Mouse (Mus musculus): Measurements from ENCODE around the gene Cdc16. TPM values are rescaled to one million over a fixed set of nuclear protein-coding genes. Genes with fewer than 3 reads are reported as not detected.

The Cdc16 gene
- polyA plus RNA-seq, 1 experiment = 31.2 TPM

DNA sequence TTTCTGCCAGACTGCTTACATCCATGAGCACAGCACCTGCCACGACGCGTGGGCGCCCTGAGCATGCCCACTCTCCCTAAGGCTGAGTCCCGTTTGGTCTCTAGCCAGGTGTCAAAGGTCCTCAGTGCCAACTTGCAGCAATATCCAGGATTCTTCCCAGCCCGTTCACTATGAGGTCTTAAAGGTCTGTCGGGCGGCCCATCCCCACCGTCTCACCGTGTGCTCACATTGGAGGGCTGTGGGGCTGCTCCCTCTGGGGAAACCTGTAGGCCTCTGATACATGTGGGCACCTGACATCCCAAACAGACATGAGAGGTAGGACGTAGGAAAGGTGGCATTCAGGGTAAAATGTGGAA lies 36.2 kb downstream of the Cdc16 start:
- 88% methylated on average over 11 of the region's 11 CpGs for WGBS

GRCm38 (mm10) chr8:13797676-13798075 lies 40.2 kb downstream of the Cdc16 start:
- 89% methylated on average over 5 of the region's 5 CpGs for WGBS

More for the DNA sequence above, 36.2 kb downstream of the Cdc16 start:
- no peak overlapping the region for H3K4me3 ChIP-seq (replicated peaks; ENCODE audit: extremely low read depth, low read depth, low read length)
- no peaks in the 10 kb centered on the region for H3K4me1 ChIP-seq (ENCODE audit: control insufficient read depth, insufficient read depth, low read length)
- no peak for DNase-seq
- TF ChIP-seq CTCF (IDR thresholded peaks at IDR 0.05; ENCODE audit: insufficient read depth, low read length) (no peak), POLR2A (IDR thresholded peaks at IDR 0.05; ENCODE audit: borderline replicate concordance, extremely low read depth, low read depth, low read length) (no peak)

DNA sequence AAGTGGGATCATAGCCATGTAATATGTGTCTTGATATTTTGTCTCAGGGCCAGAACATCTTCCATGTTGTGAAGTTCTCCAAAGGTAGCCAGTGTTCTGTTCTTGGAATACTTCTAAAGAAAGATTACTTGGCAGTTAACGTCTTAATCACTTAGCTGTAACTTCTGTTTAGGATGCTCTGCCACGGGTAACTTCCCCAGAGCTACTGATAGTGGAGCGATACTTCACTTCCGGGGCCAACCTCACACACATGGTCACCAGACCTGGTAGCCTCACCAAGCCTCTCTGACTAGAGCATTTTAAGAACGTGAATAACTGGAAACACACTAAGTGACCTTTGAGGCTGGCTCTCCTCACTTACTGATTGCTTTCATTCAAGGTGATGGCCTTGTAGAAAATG lies 42.1 kb downstream of the Cdc16 start:
- Histone ChIP-seq H3K4me3 (replicated peaks; ENCODE audit: extremely low read depth, low read depth, low read length) (no peak overlapping the region), H3K4me1 (ENCODE audit: control insufficient read depth, insufficient read depth, low read length) (no peaks in the 10 kb centered on the region)
- WGBS = 90% methylated on average over 5 of the region's 5 CpGs
- no peak for DNase-seq
- TF ChIP-seq POLR2A (IDR thresholded peaks at IDR 0.05; ENCODE audit: borderline replicate concordance, extremely low read depth, low read depth, low read length) = no peak
- TF ChIP-seq CTCF (IDR thresholded peaks at IDR 0.05; ENCODE audit: insufficient read depth, low read length) = no peak

More at GRCm38 (mm10) chr8:13797676-13798075, 40.2 kb downstream of the Cdc16 start:
- no peaks in the 10 kb centered on the region for H3K4me1 ChIP-seq (ENCODE audit: control insufficient read depth, insufficient read depth, low read length)
- no peak for DNase-seq
- TF ChIP-seq CTCF (IDR thresholded peaks at IDR 0.05; ENCODE audit: insufficient read depth, low read length) (no peak), POLR2A (IDR thresholded peaks at IDR 0.05; ENCODE audit: borderline replicate concordance, extremely low read depth, low read depth, low read length) (no peak)
- H3K4me3 ChIP-seq (replicated peaks; ENCODE audit: extremely low read depth, low read depth, low read length) = no peak overlapping the region

DNA sequence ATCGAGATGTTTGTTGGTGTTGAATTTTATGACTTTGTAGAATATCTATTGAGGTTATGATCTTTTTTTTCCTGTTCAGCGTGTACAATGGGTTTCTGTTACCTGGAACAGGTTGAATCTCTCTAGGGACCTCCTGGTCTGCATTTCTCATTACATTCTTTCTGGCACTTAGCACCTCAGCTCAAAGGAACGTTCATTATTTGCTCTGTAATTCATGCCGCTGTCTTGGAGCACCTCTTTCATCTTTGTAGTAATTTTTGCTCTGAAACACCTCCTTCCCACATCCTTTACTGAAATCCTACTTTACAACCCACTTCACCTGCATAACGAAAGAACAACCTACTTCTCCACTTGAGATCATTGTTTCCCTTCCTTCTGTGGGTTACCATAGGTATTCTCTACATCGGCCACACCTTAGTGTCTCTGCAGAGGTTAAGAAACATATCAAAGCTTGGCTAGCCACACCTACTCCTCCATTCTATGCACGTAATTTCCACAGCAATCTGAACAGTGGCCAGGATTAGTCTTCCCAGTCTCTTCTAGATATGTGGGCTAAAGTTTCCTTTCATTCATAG lies 71.2 kb downstream of the Cdc16 start:
- H3K4me3 ChIP-seq (replicated peaks; ENCODE audit: extremely low read depth, low read depth, low read length) = no peak overlapping the region
- WGBS = 54% methylated on average over 7 of the region's 7 CpGs
- TF ChIP-seq CTCF (IDR thresholded peaks at IDR 0.05; ENCODE audit: insufficient read depth, low read length) (no peak), POLR2A (IDR thresholded peaks at IDR 0.05; ENCODE audit: borderline replicate concordance, extremely low read depth, low read depth, low read length) (no peak)
- DNase-seq = no peak
- H3K4me1 ChIP-seq (ENCODE audit: control insufficient read depth, insufficient read depth, low read length) = no peaks in the 10 kb centered on the region

Other genes with a start within 250 kb of the Cdc16 start
- gene 1700029H14Rik, start 195.2 kb upstream of the Cdc16 start, polyA plus RNA-seq (2012; rRNA removed) = 0.11 and 0.69 TPM in 2 replicates
- gene Rasa3, start 80.1 kb upstream of the Cdc16 start, polyA plus RNA-seq (2012; rRNA removed) = 37.1 and 43.5 TPM in 2 replicates
- 1.7 and 2.5 TPM in 2 replicates for gene Cfap97d2, start 51.8 kb upstream of the Cdc16 start, polyA plus RNA-seq (2012; rRNA removed)
- gene Upf3a, start 27.9 kb downstream of the Cdc16 start, polyA plus RNA-seq (2012; rRNA removed) = 8.5 and 9.9 TPM in 2 replicates
- gene AF366264, start 80.7 kb downstream of the Cdc16 start, polyA plus RNA-seq (2012; rRNA removed) = not detected in 2 replicates
- gene Champ1, start 112.0 kb downstream of the Cdc16 start, polyA plus RNA-seq (2012; rRNA removed) = 9.0 and 10.9 TPM in 2 replicates
- 8.5 and 10.4 TPM in 2 replicates for gene Coprs, start 132.6 kb downstream of the Cdc16 start, polyA plus RNA-seq (2012; rRNA removed)